Mouse (Mus musculus) left cerebral cortex, adult 2 months (tissue): ENCODE results near the gene Msh6. TPM values are rescaled to one million over a fixed set of nuclear protein-coding genes. Genes with fewer than 3 reads are reported as not detected.

Source experiments
- DNase-seq, 2 experiments: peaks; one replicate each; pipeline ENCODE4 v3.0.0; 2021 to 2022; ENCODE audit warnings: low spot score in 2 of 2, mixed read lengths in 1 of 2; ENCODE audit errors: extremely low spot score in 1 of 2
- H3K27ac ChIP-seq: fragments of 200-600 bp; 2 replicates; pipeline ENCODE4 v1.8.1; 2022
- H3K4me3 ChIP-seq: fragments of 200-600 bp; 2 replicates; pipeline ENCODE4 v1.8.1; 2022
- CTCF ChIP-seq: fragments of 200-600 bp; IDR thresholded peaks from 2 replicates; pipeline ENCODE4 v1.8.1; 2022; ENCODE audit warnings: antibody characterized with exemption, mild to moderate bottlenecking, moderate library complexity
- intact Hi-C: fragments of 180-260 bp; cut with DNase I; formaldehyde crosslinking; loops from one replicate; pipeline ENCODE4 v1.15.1; 2025
- total RNA-seq, 2 experiments: library from RNA; stranded (reverse); gene quantifications; 2 replicates each; pipeline ENCODE4 v1.2.3; 2021

The Msh6 gene
- total RNA-seq, 2 experiments from 2014 or later, result 14.4 to 15.4 TPM

DNA sequence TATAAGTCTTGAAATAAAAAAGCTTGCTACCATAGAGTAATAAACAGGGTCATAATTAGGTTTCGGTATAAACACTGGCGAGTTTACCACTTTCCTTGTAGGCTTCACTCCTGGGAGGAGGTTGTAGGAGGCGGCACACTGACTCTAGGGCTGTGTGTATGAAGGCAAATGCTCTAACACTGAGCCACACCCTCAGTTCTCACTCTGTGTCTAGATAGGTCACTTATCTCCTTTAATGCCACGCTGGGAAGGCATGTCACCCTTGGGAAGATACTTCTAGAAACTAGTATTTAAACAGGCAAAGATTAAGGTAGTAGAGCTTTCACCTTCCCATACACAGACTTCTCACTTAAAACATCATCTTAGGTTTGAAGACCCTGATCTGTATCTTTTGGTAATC lies 59.6 kb downstream of the Msh6 start:
- intact Hi-C loops, result no loop called here
- Histone ChIP-seq H3K27ac (no peak overlapping the region), H3K4me3 (no peak overlapping the region)
- DNase-seq, result no peak
- no peak for TF ChIP-seq CTCF

Other genes with a start within 250 kb of the Msh6 start
- 10 to 100 TPM; 31.2 to 32.9 TPM for gene Kcnk12, start 177.1 kb upstream of the Msh6 start, total RNA-seq
- not detected for gene Rpl36-ps4, start 54.1 kb upstream of the Msh6 start, total RNA-seq
- gene Fbxo11, start 90.2 kb downstream of the Msh6 start, total RNA-seq, result 100 to 1,000 TPM; 113 to 128 TPM